In the genomic region with DNA sequence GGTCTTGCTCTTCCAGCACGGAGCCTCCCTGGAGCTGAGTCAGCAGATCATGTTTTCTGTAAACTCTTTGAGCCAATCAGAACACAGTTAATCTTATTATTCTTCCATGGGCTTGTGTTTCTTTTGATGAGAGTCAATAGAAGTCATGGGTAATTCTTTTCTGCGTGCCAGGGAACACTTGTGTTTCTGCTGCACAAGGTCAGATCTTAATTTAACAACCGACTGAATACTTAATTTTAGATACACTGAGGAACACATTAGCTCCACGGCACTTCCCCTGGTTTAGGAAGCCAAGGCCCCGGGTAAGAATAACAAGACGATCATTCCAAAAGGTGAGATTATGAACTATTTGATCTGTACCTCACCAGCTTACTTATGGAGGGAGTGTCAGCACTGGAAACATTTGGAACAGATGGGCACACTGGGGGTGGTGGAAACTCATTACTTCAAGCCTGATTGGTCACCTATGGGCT, we compare ENCODE assay signal across 18 mouse cellular contexts. TPM values are rescaled to one million over a fixed set of nuclear protein-coding genes. Genes with fewer than 3 reads are reported as not detected.
DNase-seq lines count a peak whose midpoint lies in the region; ATAC-seq and TF ChIP-seq lines count a peak whose summit lies in the region.
"Had no signal": no experiment of that assay in that cellular context is flagged by ENCODE, and none has a peak within 500 bp of the region (broad histone marks: within the 10 kb centered on the region; RNA-seq: fewer than 3 reads in every experiment).

No protein-coding gene starts in this region.

- no peak overlapping the region for H3K4me3 ChIP-seq in hindbrain, postnatal 0 days (ENCODE audit: low read length)
- no peak overlapping the region for H3K4me3 ChIP-seq in hindbrain, embryonic 16.5 days (ENCODE audit: low read length)
- H3K4me3 ChIP-seq in heart, embryonic 12.5 days, result no peak overlapping the region
- no peak overlapping the region for H3K4me3 ChIP-seq in midbrain, embryonic 13.5 days (replicated peaks)
- H3K4me3 ChIP-seq: embryonic facial prominence, embryonic 10.5 days; hindbrain, embryonic 15.5 days; midbrain, embryonic 12.5 days; neural tube, embryonic 12.5 days had no signal

- H3K4me1 ChIP-seq in hindbrain, postnatal 0 days (ENCODE audit: insufficient read depth, low read length), result no peaks in the 10 kb centered on the region
- H3K4me1 ChIP-seq in hindbrain, embryonic 16.5 days (ENCODE audit: control insufficient read depth, insufficient read depth, low read depth, low read length), result no peaks in the 10 kb centered on the region
- peaks cover 28% of the 10 kb centered on the region for H3K4me1 ChIP-seq in heart, embryonic 12.5 days (replicated peaks)
- H3K4me1 ChIP-seq in midbrain, embryonic 13.5 days (replicated peaks), result no peaks in the 10 kb centered on the region
- H3K4me1 ChIP-seq: embryonic facial prominence, embryonic 10.5 days; hindbrain, embryonic 15.5 days; midbrain, embryonic 12.5 days; neural tube, embryonic 12.5 days had no signal

- no peak overlapping the region for H3K4me2 ChIP-seq in hindbrain, postnatal 0 days (ENCODE audit: low read depth, low read length)
- no peak overlapping the region for H3K4me2 ChIP-seq in hindbrain, embryonic 16.5 days (ENCODE audit: low read length)
- H3K4me2 ChIP-seq in heart, embryonic 12.5 days, result no peak overlapping the region
- no peak overlapping the region for H3K4me2 ChIP-seq in midbrain, embryonic 13.5 days (replicated peaks)
- H3K4me2 ChIP-seq: hindbrain, embryonic 15.5 days; liver, embryonic 11.5 days; midbrain, embryonic 12.5 days; neural tube, embryonic 12.5 days had no signal

- WGBS in hindbrain, postnatal 0 days, result 59% methylated on average over 6 of the region's 6 CpGs
- 62% methylated on average over 6 of the region's 6 CpGs for WGBS in hindbrain, embryonic 16.5 days
- WGBS in heart, embryonic 12.5 days, result 41% methylated on average over 6 of the region's 6 CpGs
- 78% methylated on average over 6 of the region's 6 CpGs for WGBS in midbrain, embryonic 13.5 days

- H3K36me3 ChIP-seq in hindbrain, postnatal 0 days (ENCODE audit: insufficient read depth, low read length), result no peaks in the 10 kb centered on the region
- no peaks in the 10 kb centered on the region for H3K36me3 ChIP-seq in hindbrain, embryonic 16.5 days (ENCODE audit: control insufficient read depth, insufficient read depth, low read length)
- H3K36me3 ChIP-seq in heart, embryonic 12.5 days, result no peaks in the 10 kb centered on the region
- no peaks in the 10 kb centered on the region for H3K36me3 ChIP-seq in midbrain, embryonic 13.5 days
- H3K36me3 ChIP-seq: embryonic facial prominence, embryonic 10.5 days; hindbrain, embryonic 15.5 days; midbrain, embryonic 12.5 days; neural tube, embryonic 12.5 days had no signal

- H3K27ac ChIP-seq in hindbrain, postnatal 0 days, result no peak overlapping the region
- no peak overlapping the region for H3K27ac ChIP-seq in hindbrain, embryonic 16.5 days (ENCODE audit: low read depth, low read length)
- peak overlapping the region; percentile 62; the same call in 1 of the 2 replicates for H3K27ac ChIP-seq in heart, embryonic 12.5 days (ENCODE audit: poor library complexity, severe bottlenecking)
- no peak overlapping the region for H3K27ac ChIP-seq in midbrain, embryonic 13.5 days
- H3K27ac ChIP-seq: embryonic facial prominence, embryonic 10.5 days; hindbrain, embryonic 15.5 days; midbrain, embryonic 12.5 days; neural tube, embryonic 12.5 days had no signal

- TF ChIP-seq CTCF in hindbrain, postnatal 0 days (IDR thresholded peaks at IDR 0.05; ENCODE audit: low read depth), result no peak

- DNase-seq in hindbrain, postnatal 0 days (ENCODE audit: low spot score), result peak; percentile 12
- DNase-seq in brain, adult 2 months (ENCODE audit: low read depth, low spot score), result peak; percentile 61
- DNase-seq in cerebellum, adult 8-10 months, result peak; percentile 31
- no peak for DNase-seq in embryo, embryonic 10 days (ENCODE audit: low spot score)
- DNase-seq: right cerebral cortex, adult 18-20 months had no signal

- no peaks in the 10 kb centered on the region for H3K9me3 ChIP-seq in hindbrain, postnatal 0 days (ENCODE audit: low read length)
- no peaks in the 10 kb centered on the region for H3K9me3 ChIP-seq in hindbrain, embryonic 16.5 days (ENCODE audit: control insufficient read depth, low read length)
- no peaks in the 10 kb centered on the region for H3K9me3 ChIP-seq in heart, embryonic 12.5 days (replicated peaks)
- no peaks in the 10 kb centered on the region for H3K9me3 ChIP-seq in midbrain, embryonic 13.5 days
- H3K9me3 ChIP-seq: embryonic facial prominence, embryonic 10.5 days; hindbrain, embryonic 15.5 days; midbrain, embryonic 12.5 days; neural tube, embryonic 12.5 days had no signal

- H3K27me3 ChIP-seq in hindbrain, postnatal 0 days (ENCODE audit: insufficient read depth, low read length), result no peaks in the 10 kb centered on the region
- H3K27me3 ChIP-seq in hindbrain, embryonic 16.5 days (replicated peaks; ENCODE audit: control insufficient read depth, insufficient read depth, low read length), result no peaks in the 10 kb centered on the region
- no peaks in the 10 kb centered on the region for H3K27me3 ChIP-seq in heart, embryonic 12.5 days (replicated peaks)
- H3K27me3 ChIP-seq in midbrain, embryonic 13.5 days, result no peaks in the 10 kb centered on the region
- H3K27me3 ChIP-seq: hindbrain, embryonic 15.5 days; midbrain, embryonic 12.5 days; neural tube, embryonic 12.5 days had no signal

- no peak overlapping the region for H3K9ac ChIP-seq in hindbrain, postnatal 0 days (replicated peaks; ENCODE audit: low read length)
- no peak overlapping the region for H3K9ac ChIP-seq in hindbrain, embryonic 16.5 days (ENCODE audit: low read depth, low read length)
- no peak overlapping the region for H3K9ac ChIP-seq in heart, embryonic 12.5 days
- no peak overlapping the region for H3K9ac ChIP-seq in midbrain, embryonic 13.5 days (replicated peaks)
- H3K9ac ChIP-seq: hindbrain, embryonic 15.5 days; midbrain, embryonic 12.5 days; neural tube, embryonic 12.5 days had no signal

- ATAC-seq in hindbrain, postnatal 0 days, result no peak
- ATAC-seq in hindbrain, embryonic 16.5 days, result no peak
- no peak for ATAC-seq in heart, embryonic 12.5 days (ENCODE audit: insufficient number of reproducible peaks, low FRiP score)
- ATAC-seq in midbrain, embryonic 13.5 days, result no peak
- ATAC-seq in megakaryocyte-erythroid progenitor cell, adult 5-6 weeks (replicated peaks; ENCODE audit: low FRiP score, low TSS enrichment, poor library complexity, severe bottlenecking), result no peak

RNA-seq across cellular contexts. Expression of a gene that starts 15.2 kb away (rescaled TPM):
- total RNA-seq in hindbrain, postnatal 0 days (2014; rRNA removed), result 0.11 and 0.31 TPM in 2 replicates
- 0.11 and 0.24 TPM in 2 replicates for polyA plus RNA-seq in hindbrain, postnatal 0 days (2015; fragmentation: Nextera tagmentation; extraction: Ambion mirVana)
- polyA plus RNA-seq in hindbrain, embryonic 16.5 days (2015; fragmentation: Nextera tagmentation; extraction: Ambion mirVana), result 0.04 and 0.05 TPM in 2 replicates
- 0.24 TPM in 1 of 2 replicates, not detected in the other for polyA plus RNA-seq in heart, embryonic 12.5 days (2016; fragmentation: Nextera tagmentation; extraction: Ambion mirVana)
- polyA plus RNA-seq in midbrain, embryonic 13.5 days (2015; fragmentation: Nextera tagmentation; extraction: Ambion mirVana), result not detected in 2 replicates
- not detected in 2 replicates for total RNA-seq in megakaryocyte-erythroid progenitor cell, adult 5-6 weeks (2014; fragmentation: Nextera tagmentation)
- not detected in 2 replicates for total RNA-seq in megakaryocyte-erythroid progenitor cell, adult 5-6 weeks (2017)
- total RNA-seq: layer of hippocampus, adult 18-20 months; left cerebral cortex, postnatal 25 days had no signal
- polyA plus RNA-seq: embryonic facial prominence, embryonic 10.5 days; forebrain, embryonic 11.5 days; liver, embryonic 11.5 days; midbrain, embryonic 12.5 days; neural tube, embryonic 12.5 days had no signal

RNA-seq across cellular contexts. Expression of a gene that starts 15.3 kb away (rescaled TPM):
- 17.1 and 24.3 TPM in 2 replicates for total RNA-seq in hindbrain, postnatal 0 days (2014; rRNA removed)
- 596 and 598 TPM in 2 replicates for polyA plus RNA-seq in hindbrain, postnatal 0 days (2015; fragmentation: Nextera tagmentation; extraction: Ambion mirVana)
- polyA plus RNA-seq in hindbrain, embryonic 16.5 days (2015; fragmentation: Nextera tagmentation; extraction: Ambion mirVana), result 390 and 432 TPM in 2 replicates
- 715 and 719 TPM in 2 replicates for polyA plus RNA-seq in heart, embryonic 12.5 days (2016; fragmentation: Nextera tagmentation; extraction: Ambion mirVana)
- polyA plus RNA-seq in midbrain, embryonic 13.5 days (2015; fragmentation: Nextera tagmentation; extraction: Ambion mirVana), result 360 and 376 TPM in 2 replicates
- 293 and 295 TPM in 2 replicates for total RNA-seq in megakaryocyte-erythroid progenitor cell, adult 5-6 weeks (2014; fragmentation: Nextera tagmentation)
- 426 and 630 TPM in 2 replicates for total RNA-seq in megakaryocyte-erythroid progenitor cell, adult 5-6 weeks (2017)

RNA-seq across cellular contexts. Expression of a gene that starts 28.3 kb away (rescaled TPM):
- 1.5 and 1.7 TPM in 2 replicates for total RNA-seq in hindbrain, postnatal 0 days (2014; rRNA removed)
- 1.5 and 2.0 TPM in 2 replicates for polyA plus RNA-seq in hindbrain, postnatal 0 days (2015; fragmentation: Nextera tagmentation; extraction: Ambion mirVana)
- 2.3 and 2.8 TPM in 2 replicates for polyA plus RNA-seq in hindbrain, embryonic 16.5 days (2015; fragmentation: Nextera tagmentation; extraction: Ambion mirVana)
- 0.36 and 0.40 TPM in 2 replicates for polyA plus RNA-seq in heart, embryonic 12.5 days (2016; fragmentation: Nextera tagmentation; extraction: Ambion mirVana)
- polyA plus RNA-seq in midbrain, embryonic 13.5 days (2015; fragmentation: Nextera tagmentation; extraction: Ambion mirVana), result 0.68 and 0.77 TPM in 2 replicates
- not detected in 2 replicates for total RNA-seq in megakaryocyte-erythroid progenitor cell, adult 5-6 weeks (2014; fragmentation: Nextera tagmentation)
- total RNA-seq in megakaryocyte-erythroid progenitor cell, adult 5-6 weeks (2017), result 0.19 TPM in 1 of 2 replicates, not detected in the other
- polyA plus RNA-seq: liver, embryonic 11.5 days had no signal

RNA-seq across cellular contexts. Expression of a gene that starts 54.4 kb away (rescaled TPM):
- not detected in 2 replicates for total RNA-seq in hindbrain, postnatal 0 days (2014; rRNA removed)
- not detected in 2 replicates for polyA plus RNA-seq in hindbrain, postnatal 0 days (2015; fragmentation: Nextera tagmentation; extraction: Ambion mirVana)
- polyA plus RNA-seq in hindbrain, embryonic 16.5 days (2015; fragmentation: Nextera tagmentation; extraction: Ambion mirVana), result 0.30 TPM in 1 of 2 replicates, not detected in the other
- 45.3 and 49.3 TPM in 2 replicates for polyA plus RNA-seq in heart, embryonic 12.5 days (2016; fragmentation: Nextera tagmentation; extraction: Ambion mirVana)
- not detected in 2 replicates for polyA plus RNA-seq in midbrain, embryonic 13.5 days (2015; fragmentation: Nextera tagmentation; extraction: Ambion mirVana)
- not detected in 2 replicates for total RNA-seq in megakaryocyte-erythroid progenitor cell, adult 5-6 weeks (2014; fragmentation: Nextera tagmentation)
- not detected in 2 replicates for total RNA-seq in megakaryocyte-erythroid progenitor cell, adult 5-6 weeks (2017)
- total RNA-seq: layer of hippocampus, adult 18-20 months; left cerebral cortex, postnatal 25 days had no signal
- polyA plus RNA-seq: embryonic facial prominence, embryonic 10.5 days; forebrain, embryonic 11.5 days; hindbrain, embryonic 15.5 days; midbrain, embryonic 12.5 days; neural tube, embryonic 12.5 days; testis, adult 2 months had no signal
